Mouse (Mus musculus): ENCODE data around the gene Plpp2.

DNA sequence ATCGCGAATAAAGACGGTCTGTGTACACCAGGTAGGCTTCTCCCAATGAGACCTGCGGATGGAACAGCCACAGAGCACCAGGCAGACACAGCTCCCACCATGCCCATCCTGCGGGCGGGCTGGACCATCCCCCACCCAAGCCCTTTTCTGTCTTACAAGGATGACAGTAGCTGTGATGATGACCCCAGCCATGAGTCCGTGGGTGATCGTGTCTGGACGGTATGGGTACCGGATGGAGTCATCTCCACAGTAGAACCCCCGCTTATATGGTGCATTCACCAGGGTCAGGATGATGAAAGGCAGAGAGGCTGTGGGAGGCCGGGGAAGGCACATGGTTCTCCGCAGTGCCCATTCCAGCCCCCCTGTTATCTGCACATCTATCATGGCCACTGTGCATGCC is 2.9 kb downstream of the Plpp2 start:
- TF ChIP-seq CTCF (IDR thresholded peaks at IDR 0.05; ENCODE audit: extremely low read depth, insufficient read depth, low read length) = no peak
- no peak for TF ChIP-seq POLR2A (IDR thresholded peaks at IDR 0.05; ENCODE audit: extremely low read depth, insufficient read depth, low read length)
